Mouse (Mus musculus): Measurements from ENCODE around the gene Atp6v0a4. TPM values are rescaled to one million over a fixed set of nuclear protein-coding genes. Genes with fewer than 3 reads are reported as not detected.

Atp6v0a4 gene
- polyA plus RNA-seq, 1 experiment from 2014 or later = 11.9 TPM

DNA sequence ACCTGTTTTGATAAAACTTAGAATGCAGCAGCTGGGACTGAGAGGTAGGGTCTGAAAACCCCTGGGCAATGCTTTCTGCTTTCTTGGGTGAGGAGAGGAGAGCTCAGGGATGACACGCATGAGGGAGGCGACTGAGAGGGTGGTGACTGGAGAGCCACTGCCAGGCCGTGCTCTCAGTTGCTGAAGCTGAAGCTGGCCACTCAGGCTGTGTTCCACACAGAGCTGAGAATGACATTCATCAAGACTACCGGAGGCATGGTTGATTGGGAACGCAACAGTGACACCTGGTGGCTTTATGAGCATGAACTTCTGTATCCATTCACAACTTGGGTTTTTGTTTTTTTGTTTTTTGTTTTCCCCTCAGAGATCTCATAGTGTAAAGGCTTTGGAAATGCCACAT is 58.2 kb downstream of the Atp6v0a4 start:
- ATAC-seq (ENCODE audit: low FRiP score, low TSS enrichment) = 0 out of 2 replicates have a peak, but pooled peaks have one; percentile 65
- no peak overlapping the region for H3K4me3 ChIP-seq (ENCODE audit: low read depth, low read length)
- 0% methylated on average over 5 of the region's 5 CpGs for WGBS
- H3K9ac ChIP-seq (ENCODE audit: low read length) = no peak overlapping the region
- H3K27ac ChIP-seq (replicated peaks) = no peak overlapping the region
- no peaks in the 10 kb centered on the region for H3K36me3 ChIP-seq (ENCODE audit: control insufficient read depth, insufficient read depth, low read length)
- no peaks in the 10 kb centered on the region for H3K27me3 ChIP-seq (ENCODE audit: control insufficient read depth, insufficient read depth, low read length)
- DNase-seq (ENCODE audit: low spot score) = peak; percentile 62
- H3K4me2 ChIP-seq (replicated peaks; ENCODE audit: low read depth) = no peak overlapping the region
- peak; percentile 90 for TF ChIP-seq CTCF (IDR thresholded peaks at IDR 0.05; ENCODE audit: low read depth)
- no peak for TF ChIP-seq EP300 (optimal IDR thresholded peaks at IDR 0.05)
- 0 out of 2 replicates have a peak, but pooled peaks cover 2% of the 10 kb centered on the region for H3K9me3 ChIP-seq (ENCODE audit: control insufficient read depth, low read length)
- no peaks in the 10 kb centered on the region for H3K4me1 ChIP-seq (replicated peaks; ENCODE audit: control insufficient read depth, insufficient read depth)

DNA sequence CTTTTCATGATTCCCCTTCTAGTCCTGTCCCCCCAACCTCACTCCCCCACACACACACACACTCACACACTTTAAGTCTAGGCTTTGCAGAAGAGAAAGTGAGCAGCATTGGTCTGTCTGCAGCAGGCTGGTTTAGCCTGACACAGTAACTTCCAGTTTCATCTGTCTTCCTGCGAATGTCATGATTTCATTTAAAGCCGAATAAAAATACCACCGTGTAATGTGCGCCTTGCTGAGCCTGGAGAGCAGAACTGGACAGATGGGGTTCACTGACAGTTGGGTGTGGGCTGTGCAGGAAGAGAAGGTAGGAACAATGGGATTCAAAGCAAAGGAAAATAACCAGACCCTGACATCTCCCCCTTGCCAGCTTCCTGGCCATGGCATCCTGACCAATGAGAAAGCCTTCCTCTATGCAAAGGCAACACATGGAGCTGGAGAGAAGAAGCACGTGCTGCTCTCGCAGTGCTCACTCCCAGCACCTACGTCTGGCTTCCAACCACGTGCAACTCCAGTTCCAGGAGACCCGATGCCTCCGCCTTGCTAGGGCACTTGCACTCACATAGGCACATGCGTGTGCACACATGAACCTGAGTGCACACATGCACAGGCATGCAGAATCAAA is 58.8 kb downstream of the Atp6v0a4 start:
- WGBS = 68% methylated on average over 11 of the region's 11 CpGs
- H3K9ac ChIP-seq (ENCODE audit: low read length) = no peak overlapping the region
- ATAC-seq (ENCODE audit: low FRiP score, low TSS enrichment) (no peak), DNase-seq (ENCODE audit: low spot score) (no peak)
- H3K27me3 ChIP-seq (ENCODE audit: control insufficient read depth, insufficient read depth, low read length) = no peaks in the 10 kb centered on the region
- no peak overlapping the region for H3K4me2 ChIP-seq (replicated peaks; ENCODE audit: low read depth)
- no peaks in the 10 kb centered on the region for H3K36me3 ChIP-seq (ENCODE audit: control insufficient read depth, insufficient read depth, low read length)
- no peaks in the 10 kb centered on the region for H3K4me1 ChIP-seq (replicated peaks; ENCODE audit: control insufficient read depth, insufficient read depth)
- H3K4me3 ChIP-seq (ENCODE audit: low read depth, low read length) = no peak overlapping the region
- no peak overlapping the region for H3K27ac ChIP-seq (replicated peaks)
- H3K9me3 ChIP-seq (ENCODE audit: control insufficient read depth, low read length) = 0 out of 2 replicates have a peak, but pooled peaks cover 2% of the 10 kb centered on the region
- TF ChIP-seq EP300 (optimal IDR thresholded peaks at IDR 0.05) (no peak), CTCF (IDR thresholded peaks at IDR 0.05; ENCODE audit: low read depth) (no peak)

DNA sequence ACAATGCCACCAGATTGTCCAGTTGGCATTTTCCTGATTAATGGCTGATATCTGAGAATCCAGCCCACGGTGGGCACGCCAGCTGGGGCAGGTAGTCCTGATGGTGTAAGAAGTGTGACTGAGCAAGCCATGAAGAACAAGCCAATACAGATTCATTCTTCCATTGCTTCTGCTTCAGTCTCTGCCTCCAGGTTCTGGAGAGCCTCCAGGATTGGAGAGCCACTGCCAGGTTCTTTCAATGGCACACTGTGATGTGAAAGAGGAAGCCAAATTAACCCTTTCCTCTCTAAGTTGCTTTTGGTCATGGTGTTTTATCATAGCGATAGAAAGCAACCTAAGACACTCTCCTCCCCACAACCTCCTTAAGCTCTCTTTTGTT is 59.3 kb downstream of the Atp6v0a4 start:
- DNase-seq (ENCODE audit: low spot score) (no peak), ATAC-seq (ENCODE audit: low FRiP score, low TSS enrichment) (no peak)
- WGBS = 84% methylated on average over 3 of the region's 3 CpGs
- no peaks in the 10 kb centered on the region for H3K36me3 ChIP-seq (ENCODE audit: control insufficient read depth, insufficient read depth, low read length)
- H3K4me1 ChIP-seq (replicated peaks; ENCODE audit: control insufficient read depth, insufficient read depth) = no peaks in the 10 kb centered on the region
- no peaks in the 10 kb centered on the region for H3K27me3 ChIP-seq (ENCODE audit: control insufficient read depth, insufficient read depth, low read length)
- no peak overlapping the region for H3K27ac ChIP-seq (replicated peaks)
- H3K9me3 ChIP-seq (ENCODE audit: control insufficient read depth, low read length) = 0 out of 2 replicates have a peak, but pooled peaks cover 2% of the 10 kb centered on the region
- H3K4me2 ChIP-seq (replicated peaks; ENCODE audit: low read depth) = no peak overlapping the region
- TF ChIP-seq EP300 (optimal IDR thresholded peaks at IDR 0.05) = no peak
- no peak for TF ChIP-seq CTCF (IDR thresholded peaks at IDR 0.05; ENCODE audit: low read depth)
- no peak overlapping the region for H3K9ac ChIP-seq (ENCODE audit: low read length)
- H3K4me3 ChIP-seq (ENCODE audit: low read depth, low read length) = no peak overlapping the region

DNA sequence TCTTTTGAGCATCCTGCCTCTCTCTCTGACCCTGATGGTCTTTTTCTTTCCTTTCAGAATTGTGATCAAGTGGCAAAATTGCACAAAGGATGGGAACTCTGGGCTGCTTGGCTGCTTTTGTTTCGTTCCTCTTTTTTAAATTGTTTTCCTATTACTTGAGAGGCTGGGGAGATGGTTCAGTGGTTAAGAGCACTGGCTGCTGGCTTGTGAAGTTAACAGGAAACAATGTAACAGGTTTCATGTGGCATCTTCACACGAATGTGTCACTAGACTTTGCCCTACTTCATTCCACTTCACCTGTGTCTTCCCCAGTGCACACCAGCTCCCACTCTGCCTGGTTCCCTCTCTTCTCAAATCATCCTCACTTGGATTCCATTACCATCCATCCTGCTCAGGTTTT is 59.8 kb downstream of the Atp6v0a4 start:
- H3K4me2 ChIP-seq (replicated peaks; ENCODE audit: low read depth) = no peak overlapping the region
- H3K9ac ChIP-seq (ENCODE audit: low read length) = no peak overlapping the region
- no peak overlapping the region for H3K27ac ChIP-seq (replicated peaks)
- no peak for ATAC-seq (ENCODE audit: low FRiP score, low TSS enrichment)
- no peaks in the 10 kb centered on the region for H3K36me3 ChIP-seq (ENCODE audit: control insufficient read depth, insufficient read depth, low read length)
- H3K9me3 ChIP-seq (ENCODE audit: control insufficient read depth, low read length) = 0 out of 2 replicates have a peak, but pooled peaks cover 2% of the 10 kb centered on the region
- H3K27me3 ChIP-seq (ENCODE audit: control insufficient read depth, insufficient read depth, low read length) = no peaks in the 10 kb centered on the region
- no peak for DNase-seq (ENCODE audit: low spot score)
- 79% methylated on average over 2 of the region's 2 CpGs for WGBS
- no peak for TF ChIP-seq CTCF (IDR thresholded peaks at IDR 0.05; ENCODE audit: low read depth)
- TF ChIP-seq EP300 (optimal IDR thresholded peaks at IDR 0.05) = no peak
- H3K4me3 ChIP-seq (ENCODE audit: low read depth, low read length) = no peak overlapping the region
- H3K4me1 ChIP-seq (replicated peaks; ENCODE audit: control insufficient read depth, insufficient read depth) = no peaks in the 10 kb centered on the region

DNA sequence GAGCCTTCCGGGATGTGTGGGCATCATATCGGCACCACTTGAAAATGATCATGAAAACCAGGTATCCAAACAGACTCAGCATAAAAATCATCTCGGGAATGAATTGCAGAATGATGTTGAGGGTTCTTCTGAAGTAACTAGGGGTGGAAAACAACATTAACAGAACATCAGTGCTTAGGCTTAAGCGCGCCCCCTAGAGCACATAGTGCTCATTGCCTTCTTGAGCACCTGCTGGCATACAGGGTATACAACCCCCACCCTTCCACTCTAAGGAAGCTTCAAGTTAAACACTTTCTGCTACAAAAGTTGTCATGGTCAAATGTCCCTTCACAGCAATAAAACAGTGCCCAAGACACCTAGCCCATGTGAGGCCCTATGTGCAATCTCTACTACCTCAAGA is 65.6 kb downstream of the Atp6v0a4 start:
- H3K27ac ChIP-seq (replicated peaks) = no peak overlapping the region
- WGBS = 61% methylated on average over 5 of the region's 5 CpGs
- no peaks in the 10 kb centered on the region for H3K36me3 ChIP-seq (ENCODE audit: control insufficient read depth, insufficient read depth, low read length)
- 0 out of 2 replicates have a peak, but pooled peaks cover 2% of the 10 kb centered on the region for H3K9me3 ChIP-seq (ENCODE audit: control insufficient read depth, low read length)
- DNase-seq (ENCODE audit: low spot score) (no peak), ATAC-seq (ENCODE audit: low FRiP score, low TSS enrichment) (no peak)
- no peak overlapping the region for H3K9ac ChIP-seq (ENCODE audit: low read length)
- H3K27me3 ChIP-seq (ENCODE audit: control insufficient read depth, insufficient read depth, low read length) = no peaks in the 10 kb centered on the region
- no peak for TF ChIP-seq EP300 (optimal IDR thresholded peaks at IDR 0.05)
- peak; percentile 58 for TF ChIP-seq CTCF (IDR thresholded peaks at IDR 0.05; ENCODE audit: low read depth)
- H3K4me2 ChIP-seq (replicated peaks; ENCODE audit: low read depth) = no peak overlapping the region
- H3K4me3 ChIP-seq (ENCODE audit: low read depth, low read length) = no peak overlapping the region
- H3K4me1 ChIP-seq (replicated peaks; ENCODE audit: control insufficient read depth, insufficient read depth) = no peaks in the 10 kb centered on the region

DNA sequence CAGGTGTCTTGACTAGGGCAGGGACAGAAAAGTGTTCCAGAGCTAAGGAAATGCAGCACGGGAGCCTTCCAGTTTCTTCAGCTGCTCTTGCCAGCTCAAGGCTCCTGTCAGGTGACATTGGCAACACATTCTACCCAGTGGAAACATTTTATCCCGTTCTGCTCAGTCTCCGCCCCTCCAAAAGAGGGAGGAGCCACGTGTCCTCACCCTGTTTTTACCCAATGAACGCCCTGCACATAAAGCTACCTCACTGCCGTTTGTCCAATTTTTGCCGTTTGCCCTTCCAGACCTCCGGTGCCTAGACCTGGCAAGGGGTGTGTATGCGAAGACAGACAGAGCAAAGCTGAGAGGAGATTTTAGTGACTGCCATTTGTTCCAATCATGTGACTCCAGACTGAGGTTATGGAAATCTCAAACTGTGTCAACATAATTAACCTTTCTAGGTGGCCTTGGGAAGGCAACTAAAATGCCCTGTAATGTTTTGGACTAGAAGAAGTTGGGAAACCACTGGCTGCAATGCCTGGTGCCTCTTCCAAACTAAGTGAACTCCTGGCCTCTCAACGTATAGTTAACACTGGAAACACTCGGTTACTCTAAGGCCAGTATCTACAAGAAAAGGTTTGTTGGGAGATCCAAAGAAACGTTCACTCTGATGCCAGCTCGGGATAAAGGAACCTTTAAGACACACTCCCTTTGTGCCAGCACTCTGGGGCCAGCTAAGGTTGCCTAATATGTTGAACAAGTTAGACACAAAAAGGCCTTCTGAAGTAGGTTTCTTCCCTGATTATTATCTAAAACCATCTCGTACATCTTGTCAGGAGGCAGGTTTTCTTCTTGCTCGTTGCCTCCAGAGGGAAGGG is 68.7 kb downstream of the Atp6v0a4 start:
- H3K4me1 ChIP-seq (replicated peaks; ENCODE audit: control insufficient read depth, insufficient read depth) = no peaks in the 10 kb centered on the region
- DNase-seq (ENCODE audit: low spot score) (no peak), ATAC-seq (ENCODE audit: low FRiP score, low TSS enrichment) (no peak)
- no peaks in the 10 kb centered on the region for H3K27me3 ChIP-seq (ENCODE audit: control insufficient read depth, insufficient read depth, low read length)
- 74% methylated on average over 15 of the region's 15 CpGs for WGBS
- no peak overlapping the region for H3K27ac ChIP-seq (replicated peaks)
- H3K36me3 ChIP-seq (ENCODE audit: control insufficient read depth, insufficient read depth, low read length) = no peaks in the 10 kb centered on the region
- no peak overlapping the region for H3K4me3 ChIP-seq (ENCODE audit: low read depth, low read length)
- H3K4me2 ChIP-seq (replicated peaks; ENCODE audit: low read depth) = no peak overlapping the region
- no peak overlapping the region for H3K9ac ChIP-seq (ENCODE audit: low read length)
- TF ChIP-seq EP300 (optimal IDR thresholded peaks at IDR 0.05) = no peak
- no peak for TF ChIP-seq CTCF (IDR thresholded peaks at IDR 0.05; ENCODE audit: low read depth)
- no peaks in the 10 kb centered on the region for H3K9me3 ChIP-seq (ENCODE audit: control insufficient read depth, low read length)

All from stomach, postnatal 0 days (tissue).